8 mouse cellular contexts compared by ENCODE assay signal in the genomic region with DNA sequence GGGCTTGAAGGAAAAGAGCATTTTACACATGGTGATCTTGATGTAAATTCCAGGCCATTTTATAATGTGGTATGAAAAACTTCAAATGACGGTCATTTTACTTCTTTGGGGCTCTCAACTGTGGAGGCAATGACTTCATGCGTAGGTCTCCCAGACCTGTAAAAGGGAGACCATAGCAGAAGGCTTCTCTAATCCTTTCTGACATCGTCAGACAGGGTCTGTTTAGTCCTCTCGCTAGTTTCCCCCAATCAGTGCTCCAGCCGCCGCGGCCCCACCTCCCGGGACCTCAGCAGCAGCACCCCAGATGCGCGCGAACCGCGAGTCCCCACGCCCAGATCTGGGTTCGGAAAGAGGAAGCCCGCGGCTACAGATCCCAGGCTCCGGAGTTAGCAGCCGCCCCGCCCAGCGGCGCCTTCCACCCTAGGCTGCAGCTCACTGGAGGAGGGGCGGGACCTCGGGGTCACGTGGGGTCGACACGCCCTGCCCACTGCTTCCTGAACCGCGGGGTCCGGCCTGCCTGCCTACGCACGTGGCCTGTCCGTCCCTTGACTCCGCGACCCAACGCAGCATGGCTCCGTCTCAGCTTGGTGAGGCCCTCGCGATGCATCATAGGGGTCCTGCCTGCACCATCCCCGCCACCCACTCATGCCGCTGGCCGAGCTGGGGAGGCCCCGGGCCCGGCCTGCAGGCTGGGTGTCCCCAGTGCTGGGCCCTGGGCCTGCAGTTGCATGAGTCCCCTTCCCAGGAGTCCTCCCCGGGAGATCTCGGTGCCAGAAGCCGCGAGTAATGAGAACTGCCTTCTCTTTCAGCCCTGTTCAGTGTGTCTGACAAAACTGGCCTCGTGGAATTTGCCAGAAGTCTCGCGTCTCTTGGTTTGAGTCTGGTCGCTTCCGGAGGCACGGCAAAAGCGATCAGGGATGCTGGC. TPM values are rescaled to one million over a fixed set of nuclear protein-coding genes. Genes with fewer than 3 reads are reported as not detected.
DNase-seq lines count a peak whose midpoint lies in the region; ATAC-seq lines count a peak whose summit lies in the region.

Gene Atic, plus strand, starts transcription at position 463 of the 925 bp plus-strand sequence.

- peaks cover 15% of the 10 kb centered on the region; the same call in 1 of the 2 replicates for H3K36me3 ChIP-seq in forebrain, embryonic 14.5 days (ENCODE audit: control insufficient read depth, insufficient read depth, low read length)
- peaks cover 20% of the 10 kb centered on the region for H3K36me3 ChIP-seq in neural tube, embryonic 15.5 days

- H3K4me2 ChIP-seq in forebrain, embryonic 14.5 days (ENCODE audit: low read length), result peak within 1 kb of the TSS; percentile 91
- H3K4me2 ChIP-seq in neural tube, embryonic 15.5 days, result peak within 1 kb of the TSS; percentile 90

- H3K9ac ChIP-seq in forebrain, embryonic 14.5 days (ENCODE audit: low read length), result peak within 1 kb of the TSS; percentile 76
- H3K9ac ChIP-seq in neural tube, embryonic 15.5 days (replicated peaks), result peak within 1 kb of the TSS; percentile 65

- peak; percentile 99 for ATAC-seq in forebrain, embryonic 14.5 days
- ATAC-seq in neural tube, embryonic 15.5 days (ENCODE audit: low FRiP score), result peak; percentile 99

- under 1% methylated on average over 52 of the region's 55 CpGs for WGBS in forebrain, embryonic 14.5 days
- WGBS in neural tube, embryonic 15.5 days, result under 1% methylated on average over 55 of the region's 55 CpGs

- peak within 1 kb of the TSS; percentile 55 for H3K4me3 ChIP-seq in forebrain, embryonic 14.5 days (ENCODE audit: low read depth, low read length)
- H3K4me3 ChIP-seq in neural tube, embryonic 15.5 days (replicated peaks), result peak within 1 kb of the TSS; percentile 61

- H3K27ac ChIP-seq in forebrain, embryonic 14.5 days (ENCODE audit: low read depth, low read length), result peak within 1 kb of the TSS; percentile 44; the same call in 1 of the 2 replicates
- peak within 1 kb of the TSS; percentile 71 for H3K27ac ChIP-seq in neural tube, embryonic 15.5 days (replicated peaks)

- no peaks in the 10 kb centered on the region; the same call in 1 of the 2 replicates for H3K9me3 ChIP-seq in forebrain, embryonic 14.5 days (replicated peaks; ENCODE audit: control insufficient read depth, low read length)
- no peaks in the 10 kb centered on the region for H3K9me3 ChIP-seq in neural tube, embryonic 15.5 days (replicated peaks)

- intact Hi-C loops in heart, postnatal 14 days (cut with DNase I), result no loop called here

- H3K4me1 ChIP-seq in forebrain, embryonic 14.5 days (ENCODE audit: control insufficient read depth, insufficient read depth, low read length), result peaks cover 7% of the 10 kb centered on the region; the same call in 1 of the 2 replicates
- H3K4me1 ChIP-seq in neural tube, embryonic 15.5 days, result peaks cover 15% of the 10 kb centered on the region

- DNase-seq in ES-CJ7 (ENCODE audit: low read depth, low spot score), result peak; percentile 98
- DNase-seq in cerebellum, adult 11 months, result peak; percentile 78
- peak; percentile 91 for DNase-seq in forebrain, embryonic 14.5 days (ENCODE audit: low spot score)
- peak; percentile 91 for DNase-seq in heart, postnatal 14 days
- DNase-seq in layer of hippocampus, adult 11-12 months (ENCODE audit: low spot score), result peak; percentile 87
- peak; percentile 92 to 94 for DNase-seq in lung, adult 18-20 months
- peak; percentile 91 for DNase-seq in testis, postnatal 14 days (ENCODE audit: low spot score)

- H3K27me3 ChIP-seq in forebrain, embryonic 14.5 days (replicated peaks; ENCODE audit: control insufficient read depth, insufficient read depth, low read length), result no peaks in the 10 kb centered on the region
- H3K27me3 ChIP-seq in neural tube, embryonic 15.5 days (replicated peaks), result no peaks in the 10 kb centered on the region

RNA-seq across cellular contexts. Expression of gene Atic, which starts in this region (rescaled TPM):
- polyA plus RNA-seq in forebrain, embryonic 14.5 days (2014; fragmentation: Nextera tagmentation; extraction: Ambion mirVana), result 41.4 and 43.0 TPM in 2 replicates
- 10 to 100 TPM; 18.2 to 21.6 TPM for total RNA-seq in heart, postnatal 14 days (2021)
- 34.1 and 53.4 TPM in 2 replicates for polyA plus RNA-seq in neural tube, embryonic 15.5 days (2015; fragmentation: Nextera tagmentation; extraction: Ambion mirVana)

Comparison
In these comparisons a context has a peak if more than half of its experiments do, and no peak if none do; other contexts are left out.
1. Peak in every context shown above with its lines: DNase-seq, ATAC-seq, H3K4me3 ChIP-seq and H3K27ac ChIP-seq.